Mouse (Mus musculus): ENCODE results near the gene Anapc2.

DNA sequence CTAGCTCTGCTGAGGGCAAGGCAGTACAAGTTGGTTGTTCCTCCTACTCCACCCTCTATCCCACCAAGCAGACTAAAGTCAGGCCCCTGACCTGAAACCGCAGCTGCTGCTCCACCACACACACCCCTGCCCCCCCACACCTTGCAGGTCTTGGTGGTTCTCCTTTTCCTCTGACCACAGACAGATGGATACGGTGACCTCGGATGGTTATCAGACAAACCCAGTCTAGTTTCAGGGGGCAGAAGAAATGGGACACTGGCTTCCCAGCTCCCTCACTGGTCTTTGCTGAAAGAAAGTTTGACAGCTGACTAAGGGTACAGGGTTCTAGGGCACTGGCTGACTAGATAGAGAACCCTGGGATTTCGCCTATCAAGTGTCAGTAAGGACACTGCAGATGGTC is 38.9 kb upstream of the Anapc2 start:
- TF ChIP-seq CTCF (IDR thresholded peaks at IDR 0.05; ENCODE audit: control insufficient read depth, insufficient read depth, insufficient replicate concordance, low read depth, low read length): no peak
- no peak for TF ChIP-seq POLR2A (IDR thresholded peaks at IDR 0.05; ENCODE audit: control insufficient read depth, low read depth, low read length)

Measured in testis, adult 2 months (tissue).